Mouse (Mus musculus) heart, adult 2 months (tissue): ENCODE measurements around the gene Mrpl23. TPM values are rescaled to one million over a fixed set of nuclear protein-coding genes. Genes with fewer than 3 reads are reported as not detected.
A peak's percentile ranks its signal among the peaks of the same experiment; 100 is the strongest.

Experiments
- DNase-seq, 2 experiments: peaks; one replicate each; pipeline ENCODE4 v3.0.0; 2021
- H3K27ac ChIP-seq: fragments of 200-600 bp; 2 replicates; pipeline ENCODE4 v1.8.1; 2022
- H3K27me3 ChIP-seq: fragments of 200-500 bp; 2 replicates; pipeline ENCODE4 v1.6.1; 2012; ENCODE audit warnings: mild to moderate bottlenecking, low read length, inconsistent platforms, mixed read lengths; ENCODE audit not compliant: control insufficient read depth, insufficient read depth
- H3K36me3 ChIP-seq: fragments of 200-500 bp; 2 replicates; pipeline ENCODE4 v1.6.1; 2012; ENCODE audit warnings: low read length, inconsistent platforms; ENCODE audit not compliant: control insufficient read depth, insufficient read depth
- H3K4me1 ChIP-seq: fragments of 200-500 bp; 2 replicates; pipeline ENCODE4 v1.6.1; 2011; ENCODE audit warnings: low read length; ENCODE audit not compliant: control insufficient read depth, insufficient read depth
- H3K4me3 ChIP-seq: fragments of 200-600 bp; 2 replicates; pipeline ENCODE4 v1.8.1; 2022
- H3K79me2 ChIP-seq: fragments of 200-500 bp; replicated peaks from 2 replicates; pipeline ENCODE4 v1.6.1; 2012; ENCODE audit warnings: mild to moderate bottlenecking, inconsistent platforms, low read length, moderate library complexity, mixed read lengths; ENCODE audit not compliant: control insufficient read depth, insufficient read depth
- H3K9ac ChIP-seq: fragments of 200-500 bp; 2 replicates; pipeline ENCODE4 v1.6.1; 2012; ENCODE audit warnings: low read depth, mild to moderate bottlenecking, control low read depth, inconsistent platforms, low read length, mixed read lengths
- CTCF ChIP-seq: fragments of 200-600 bp; IDR thresholded peaks from 2 replicates; pipeline ENCODE4 v1.8.1; 2022; ENCODE audit warnings: antibody characterized with exemption, mild to moderate bottlenecking, moderate library complexity
- EP300 ChIP-seq: fragments of 200-500 bp; IDR thresholded peaks from 2 replicates; pipeline ENCODE4 v1.6.1; 2011; ENCODE audit warnings: low read depth, low read length, control low read depth; ENCODE audit not compliant: insufficient read depth
- POLR2A ChIP-seq: fragments of 200-500 bp; IDR thresholded peaks from 2 replicates; pipeline ENCODE4 v1.6.1; 2011; ENCODE audit warnings: mild to moderate bottlenecking, low read depth, low read length, control low read depth; ENCODE audit not compliant: insufficient read depth
- WGBS: fragments of 180-500 bp; shearing (Covaris S2); methylation state at CpG from one replicate; pipeline ENCODE4 v1.1.7; 2018; 5-methylcytosine and 5-hydroxymethylcytosine counted together
- intact Hi-C: fragments of 180-260 bp; cut with DNase I; formaldehyde crosslinking; loops from one replicate; pipeline ENCODE4 v1.15.1; 2025
- polyA plus RNA-seq: library from polyadenylated mRNA; depleted of rRNA; stranded (reverse); fragments of >200 nt; gene quantifications from 2 replicates; pipeline ENCODE4 v1.2.3, GENCODE M21; 2012
- total RNA-seq, 2 experiments: library from RNA; stranded (reverse); gene quantifications; 2 replicates each; pipeline ENCODE4 v1.2.3; 2021

The Mrpl23 gene
- total and polyA plus RNA-seq, 3 experiments: 0.89 to 12.8 (median 2.1) TPM

DNA sequence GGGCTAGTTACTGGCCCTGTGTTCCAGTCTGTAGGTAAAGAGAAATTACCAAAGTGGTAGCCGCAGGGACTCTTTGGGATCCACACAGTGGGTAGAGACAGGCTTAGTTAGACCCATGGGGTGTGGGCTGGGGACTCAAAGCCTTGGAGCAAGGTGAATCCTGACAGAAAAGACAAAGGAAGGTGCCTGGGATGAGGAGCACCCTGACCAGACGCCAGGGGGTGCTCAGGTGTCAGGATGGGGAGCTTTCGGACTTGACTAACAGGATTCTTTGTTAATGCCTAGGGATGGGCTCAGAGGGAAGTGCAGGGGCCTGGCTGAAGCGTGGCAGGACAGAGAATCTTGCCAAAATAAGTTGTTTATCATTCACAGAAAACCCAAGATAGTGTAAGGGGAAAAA is 10.1 kb upstream of the Mrpl23 start:
- DNase-seq: peak; percentile 34 to 69
- no peak overlapping the region for H3K4me3 ChIP-seq
- no peak overlapping the region for H3K9ac ChIP-seq
- 42% methylated on average over 4 of the region's 4 CpGs for WGBS
- intact Hi-C loops: loop anchor here (1.0 kb wide), 2 partner anchors 58 to 150 kb away; no protein-coding TSS in a partner anchor
- no peak overlapping the region for H3K27ac ChIP-seq
- no peaks in the 10 kb centered on the region for H3K27me3 ChIP-seq
- TF ChIP-seq CTCF: peak; percentile 83
- no peak for TF ChIP-seq EP300
- H3K36me3 ChIP-seq: no peaks in the 10 kb centered on the region
- H3K4me1 ChIP-seq: peaks cover 5% of the 10 kb centered on the region
- no peaks in the 10 kb centered on the region for H3K79me2 ChIP-seq

DNA sequence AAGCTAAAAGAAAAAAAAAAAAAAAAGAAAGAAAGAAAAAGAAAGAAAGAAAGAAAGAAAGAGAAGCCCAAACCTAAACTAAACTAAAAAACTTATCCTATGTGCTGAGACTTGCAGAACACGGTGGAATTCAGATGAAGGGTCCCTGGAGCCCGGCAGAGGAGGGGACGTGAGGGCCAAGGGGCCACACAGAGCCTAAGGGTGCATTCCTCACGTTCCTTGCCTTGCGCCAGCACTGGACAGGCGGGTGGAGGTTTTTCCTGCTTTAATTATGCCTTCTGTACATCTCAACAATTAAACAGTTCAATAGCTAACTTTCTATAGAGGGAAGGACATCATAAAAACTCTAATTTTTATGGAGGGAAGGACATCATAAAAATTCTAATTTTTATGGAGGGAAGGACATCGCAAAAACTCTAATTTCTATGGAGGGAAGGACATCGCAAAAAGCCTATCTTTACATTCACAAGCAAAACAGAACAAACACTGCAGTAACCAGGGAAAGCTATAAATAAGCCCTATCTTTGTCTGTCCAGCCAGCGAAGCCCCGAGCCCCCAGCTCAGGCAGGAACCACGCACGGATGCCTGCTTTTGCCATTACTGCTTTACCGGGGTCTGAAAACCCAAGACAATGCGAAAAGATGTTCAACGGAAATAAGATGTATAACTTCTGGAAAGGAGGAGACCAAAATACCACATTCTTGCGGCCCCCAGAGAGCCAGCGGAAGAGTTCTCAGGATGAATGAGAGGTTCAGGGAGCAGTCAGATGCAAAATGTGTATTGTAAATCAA is 9.1 kb upstream of the Mrpl23 start:
- H3K4me1 ChIP-seq: peaks cover 5% of the 10 kb centered on the region
- 27% methylated on average over 17 of the region's 17 CpGs for WGBS
- intact Hi-C loops: no loop called here

DNA sequence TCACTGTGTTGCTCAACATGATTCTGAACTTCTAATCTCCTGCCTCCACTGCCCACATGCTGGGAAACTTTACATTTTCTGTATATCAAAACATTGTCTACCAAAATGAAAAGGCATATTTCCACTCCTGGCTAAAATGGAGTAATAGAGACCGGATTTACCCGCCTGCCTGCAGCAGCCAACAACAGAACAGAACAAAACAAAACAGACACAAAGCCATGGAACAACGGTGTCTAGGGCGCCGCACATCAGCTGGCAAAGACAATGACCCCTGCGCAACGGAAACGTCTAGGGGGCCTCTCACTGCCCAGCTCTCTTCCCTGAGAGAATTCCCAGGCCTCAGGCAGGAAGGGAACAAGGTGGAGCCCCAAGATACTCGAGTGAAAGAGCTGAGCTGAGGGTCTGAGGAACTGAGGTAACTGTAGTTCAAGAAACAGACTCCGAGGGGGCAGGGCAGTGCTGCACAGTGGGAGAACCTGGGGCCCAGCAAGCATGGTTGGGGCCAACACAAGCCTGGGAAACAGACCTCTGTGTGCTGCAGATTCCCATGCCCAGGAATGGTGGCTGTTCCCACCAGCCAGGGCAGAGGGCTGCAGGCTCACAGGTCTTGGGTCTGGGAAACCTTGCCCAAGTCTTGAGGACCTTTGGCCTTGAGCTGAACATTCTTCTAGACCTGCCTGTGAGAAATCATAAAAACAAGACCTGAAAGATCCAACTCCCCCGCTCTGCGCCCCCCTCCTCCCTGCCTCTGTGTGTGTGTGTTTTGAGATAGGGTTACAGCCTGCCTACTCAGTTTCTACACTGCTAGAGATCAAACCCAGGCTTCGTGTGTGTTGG is 6.9 kb upstream of the Mrpl23 start:
- Histone ChIP-seq H3K27ac (peak overlapping the region; percentile 57), H3K27me3 (no peaks in the 10 kb centered on the region), H3K4me3 (no peak overlapping the region), H3K9ac (no peak overlapping the region), H3K4me1 (peaks cover 5% of the 10 kb centered on the region), H3K79me2 (no peaks in the 10 kb centered on the region), H3K36me3 (no peaks in the 10 kb centered on the region)
- TF ChIP-seq CTCF (no peak), EP300 (0 out of 2 replicates have a peak, but pooled peaks have one; percentile 29)
- intact Hi-C loops: loop anchor here (5.0 kb wide), 1 partner anchor 193 kb away; no protein-coding TSS in a partner anchor
- WGBS: 47% methylated on average over 13 of the region's 13 CpGs
- DNase-seq: peak in 1 of 2 experiments; percentile 33

More for the DNA sequence above, 9.1 kb upstream of the Mrpl23 start:
- H3K79me2 ChIP-seq: no peaks in the 10 kb centered on the region
- no peak for DNase-seq
- no peak overlapping the region; the same call in 1 of the 2 replicates for H3K27ac ChIP-seq
- H3K36me3 ChIP-seq: no peaks in the 10 kb centered on the region
- no peak overlapping the region for H3K9ac ChIP-seq
- no peak for TF ChIP-seq EP300
- TF ChIP-seq POLR2A: no peak
- no peak for TF ChIP-seq CTCF
- H3K27me3 ChIP-seq: no peaks in the 10 kb centered on the region
- H3K4me3 ChIP-seq: no peak overlapping the region

DNA sequence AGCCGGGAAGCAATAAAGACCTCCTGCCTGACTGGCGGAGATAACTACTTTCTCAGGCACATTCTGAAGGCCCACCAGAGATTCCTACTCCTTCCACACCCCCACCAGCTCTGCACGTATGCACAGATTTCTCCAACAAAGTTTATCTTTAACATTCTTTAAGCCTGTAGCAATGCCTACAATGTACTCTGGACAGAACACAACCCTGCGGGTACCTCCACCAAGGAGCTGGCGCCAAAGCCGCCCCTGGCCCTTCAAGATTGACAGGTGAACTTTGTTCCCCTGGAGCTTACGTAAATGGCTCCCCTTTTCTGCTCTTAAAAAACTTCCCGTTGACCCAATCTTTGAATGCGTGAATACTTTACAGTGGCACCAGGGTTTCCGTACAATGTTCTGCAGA is 3.1 kb upstream of the Mrpl23 start:
- H3K4me1 ChIP-seq: peaks cover 12% of the 10 kb centered on the region
- no peaks in the 10 kb centered on the region for H3K79me2 ChIP-seq
- no peak overlapping the region for H3K4me3 ChIP-seq
- DNase-seq: no peak
- no peak for TF ChIP-seq EP300
- no peak for TF ChIP-seq POLR2A
- TF ChIP-seq CTCF: no peak
- 80% methylated on average over 10 of the region's 10 CpGs for WGBS
- H3K9ac ChIP-seq: no peak overlapping the region
- H3K36me3 ChIP-seq: no peaks in the 10 kb centered on the region
- no peak overlapping the region for H3K27ac ChIP-seq
- no peaks in the 10 kb centered on the region for H3K27me3 ChIP-seq
- intact Hi-C loops: loop anchor here (5.0 kb wide), 1 partner anchor 197 kb away; no protein-coding TSS in a partner anchor

DNA sequence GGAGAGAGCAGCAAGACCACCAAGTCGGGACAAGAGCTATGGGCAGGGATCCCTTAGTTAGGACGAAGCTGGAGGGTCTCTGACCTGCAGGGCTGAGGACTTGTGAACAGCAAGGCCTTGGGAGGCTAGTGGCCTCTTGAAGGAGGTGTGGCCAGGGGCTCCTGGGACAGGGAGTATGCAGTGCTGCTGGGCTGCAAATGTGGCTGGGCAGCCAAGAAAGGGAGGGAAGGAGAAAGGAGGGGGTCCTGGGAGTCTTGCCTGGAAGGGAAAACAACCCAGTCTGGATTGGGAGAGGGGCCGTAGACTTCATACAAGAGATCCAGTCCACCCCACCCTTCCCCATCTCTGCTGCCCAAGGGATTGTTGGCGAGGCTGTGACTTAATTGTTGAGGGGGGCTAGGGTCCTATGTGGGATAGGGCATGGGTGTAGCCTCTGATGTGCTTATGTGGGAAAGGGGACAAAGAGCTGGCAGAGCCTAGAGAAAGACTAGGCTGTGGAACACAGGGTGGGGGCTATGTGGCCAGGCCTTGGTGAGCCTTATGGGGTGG is 439 bp upstream of the Mrpl23 start:
- H3K27me3 ChIP-seq: no peaks in the 10 kb centered on the region
- TF ChIP-seq CTCF: no peak
- TF ChIP-seq EP300: no peak
- no peak for TF ChIP-seq POLR2A
- intact Hi-C loops: no loop called here
- WGBS: 73% methylated on average over 4 of the region's 4 CpGs
- DNase-seq: no peak
- H3K9ac ChIP-seq: no peak overlapping the region
- no peak overlapping the region for H3K27ac ChIP-seq
- H3K4me1 ChIP-seq: peaks cover 7% of the 10 kb centered on the region; the same call in 1 of the 2 replicates
- no peaks in the 10 kb centered on the region for H3K79me2 ChIP-seq
- no peaks in the 10 kb centered on the region for H3K36me3 ChIP-seq
- no peak overlapping the region for H3K4me3 ChIP-seq
